Comparison of ENCODE assay signal across 18 mouse cellular contexts in genomic region chr11:48850240-48850639, GRCm38 (mm10). TPM values are rescaled to one million over a fixed set of nuclear protein-coding genes. Genes with fewer than 3 reads are reported as not detected.
DNase-seq lines count a peak whose midpoint lies in the region; ATAC-seq lines count a peak whose summit lies in the region.
"Had no signal": no experiment of that assay in that cellular context is flagged by ENCODE, and none has a peak within 500 bp of the region (broad histone marks: within the 10 kb centered on the region; RNA-seq: fewer than 3 reads in every experiment).

No protein-coding gene starts in this region.

- no peak overlapping the region for H3K9ac ChIP-seq in heart, embryonic 13.5 days
- no peak overlapping the region for H3K9ac ChIP-seq in heart, embryonic 11.5 days (ENCODE audit: low read depth, low read length)
- no peak overlapping the region for H3K9ac ChIP-seq in lung, embryonic 15.5 days
- H3K9ac ChIP-seq: forebrain, embryonic 15.5 days; hindbrain, embryonic 12.5 days had no signal

- WGBS in heart, embryonic 13.5 days: 31% methylated on average over 2 of the region's 2 CpGs
- WGBS in heart, embryonic 11.5 days (ENCODE audit: insufficient replicate concordance): 55% methylated on average over 2 of the region's 2 CpGs
- 23% methylated on average over 2 of the region's 2 CpGs for WGBS in lung, embryonic 15.5 days

- no peak for ATAC-seq in heart, embryonic 13.5 days (ENCODE audit: extremely low read depth, insufficient number of reproducible peaks, low FRiP score, low TSS enrichment)
- no peak for ATAC-seq in heart, embryonic 11.5 days (replicated peaks; ENCODE audit: insufficient number of reproducible peaks, low FRiP score, low TSS enrichment)
- no peak for ATAC-seq in lung, embryonic 15.5 days (ENCODE audit: borderline replicate concordance, extremely low read depth, low FRiP score, low TSS enrichment)
- ATAC-seq: activated CD4-positive, CD25-positive, alpha-beta regulatory T cell, adult 4 months; CD4-positive, CD25-positive, alpha-beta regulatory T cell, adult 4 months; forebrain, embryonic 15.5 days; hindbrain, embryonic 16.5 days; inflammation-experienced regulatory T-cells, adult 6 months; Patski had no signal

- no peak overlapping the region for H3K4me3 ChIP-seq in heart, embryonic 13.5 days
- H3K4me3 ChIP-seq in heart, embryonic 11.5 days (ENCODE audit: low read depth, low read length): no peak overlapping the region
- peak overlapping the region; percentile 8; the same call in 1 of the 2 replicates for H3K4me3 ChIP-seq in lung, embryonic 15.5 days
- H3K4me3 ChIP-seq: forebrain, embryonic 15.5 days; hindbrain, embryonic 12.5 days had no signal

- peak; percentile 5 for DNase-seq in cerebellum, adult 9-11 months
- no peak for DNase-seq in cerebellum, postnatal 36 days
- no peak for DNase-seq in lung, postnatal 25 days (ENCODE audit: low spot score)
- no peak for DNase-seq in testis, postnatal 10 days (ENCODE audit: low spot score)
- DNase-seq: adrenal gland, postnatal 14 days; cerebellum, adult 11-12 months; gastrocnemius, postnatal 14 days; kidney, adult 18-20 months had no signal

- no peaks in the 10 kb centered on the region for H3K36me3 ChIP-seq in heart, embryonic 13.5 days
- no peaks in the 10 kb centered on the region for H3K36me3 ChIP-seq in heart, embryonic 11.5 days (ENCODE audit: control insufficient read depth, insufficient read depth, low read length)
- H3K36me3 ChIP-seq in lung, embryonic 15.5 days: no peaks in the 10 kb centered on the region
- H3K36me3 ChIP-seq: forebrain, embryonic 15.5 days; hindbrain, embryonic 12.5 days had no signal

- H3K9me3 ChIP-seq in heart, embryonic 13.5 days: no peaks in the 10 kb centered on the region
- peaks cover 3% of the 10 kb centered on the region; the same call in 1 of the 2 replicates for H3K9me3 ChIP-seq in heart, embryonic 11.5 days (replicated peaks; ENCODE audit: control insufficient read depth, low read length)
- no peaks in the 10 kb centered on the region for H3K9me3 ChIP-seq in lung, embryonic 15.5 days
- H3K9me3 ChIP-seq: forebrain, embryonic 15.5 days; hindbrain, embryonic 12.5 days had no signal

- peaks cover 27% of the 10 kb centered on the region for H3K4me1 ChIP-seq in heart, embryonic 13.5 days
- peaks cover 11% of the 10 kb centered on the region; the same call in 1 of the 2 replicates for H3K4me1 ChIP-seq in heart, embryonic 11.5 days (ENCODE audit: control insufficient read depth, insufficient read depth, low read length)
- H3K4me1 ChIP-seq in lung, embryonic 15.5 days: peaks cover 20% of the 10 kb centered on the region

- H3K27ac ChIP-seq in heart, embryonic 13.5 days (replicated peaks): no peak overlapping the region
- H3K27ac ChIP-seq in heart, embryonic 11.5 days (ENCODE audit: low read depth, low read length): no peak overlapping the region
- H3K27ac ChIP-seq in lung, embryonic 15.5 days: no peak overlapping the region
- H3K27ac ChIP-seq: forebrain, embryonic 15.5 days; hindbrain, embryonic 12.5 days had no signal

- peaks cover 30% of the 10 kb centered on the region for H3K27me3 ChIP-seq in heart, embryonic 13.5 days (replicated peaks)
- H3K27me3 ChIP-seq in heart, embryonic 11.5 days (ENCODE audit: control insufficient read depth, insufficient read depth, low read length): peaks cover 14% of the 10 kb centered on the region
- peaks cover 7% of the 10 kb centered on the region; the same call in 1 of the 2 replicates for H3K27me3 ChIP-seq in lung, embryonic 15.5 days
- H3K27me3 ChIP-seq: forebrain, embryonic 15.5 days; Patski had no signal

- H3K4me2 ChIP-seq in heart, embryonic 13.5 days: peak overlapping the region; percentile 42
- H3K4me2 ChIP-seq in heart, embryonic 11.5 days: no peak overlapping the region
- no peak overlapping the region for H3K4me2 ChIP-seq in lung, embryonic 15.5 days
- H3K4me2 ChIP-seq: forebrain, embryonic 15.5 days; hindbrain, embryonic 12.5 days had no signal

RNA-seq across cellular contexts. Expression of gene Irgm1, which starts 21.2 kb away (rescaled TPM):
- polyA plus RNA-seq in heart, embryonic 13.5 days (2015; fragmentation: Nextera tagmentation; extraction: Ambion mirVana): 8.4 and 10.6 TPM in 2 replicates
- polyA plus RNA-seq in heart, embryonic 11.5 days (2014; fragmentation: Nextera tagmentation; extraction: Ambion mirVana): 4.9 and 5.9 TPM in 2 replicates
- 9.6 and 11.8 TPM in 2 replicates for polyA plus RNA-seq in lung, embryonic 15.5 days (2015; fragmentation: Nextera tagmentation; extraction: Ambion mirVana)

RNA-seq across cellular contexts. Expression of gene Gm12184, which starts 23.8 kb away (rescaled TPM):
- 0.53 and 1.2 TPM in 2 replicates for polyA plus RNA-seq in heart, embryonic 13.5 days (2015; fragmentation: Nextera tagmentation; extraction: Ambion mirVana)
- 2.9 and 4.0 TPM in 2 replicates for polyA plus RNA-seq in heart, embryonic 11.5 days (2014; fragmentation: Nextera tagmentation; extraction: Ambion mirVana)
- polyA plus RNA-seq in lung, embryonic 15.5 days (2015; fragmentation: Nextera tagmentation; extraction: Ambion mirVana): 3.0 and 8.2 TPM in 2 replicates

RNA-seq across cellular contexts. Expression of gene Trim7, which starts 24.3 kb away (rescaled TPM):
- polyA plus RNA-seq in heart, embryonic 13.5 days (2015; fragmentation: Nextera tagmentation; extraction: Ambion mirVana): 0.56 and 0.88 TPM in 2 replicates
- polyA plus RNA-seq in heart, embryonic 11.5 days (2014; fragmentation: Nextera tagmentation; extraction: Ambion mirVana): 0.43 and 0.70 TPM in 2 replicates
- 0.54 and 1.1 TPM in 2 replicates for polyA plus RNA-seq in lung, embryonic 15.5 days (2015; fragmentation: Nextera tagmentation; extraction: Ambion mirVana)

RNA-seq across cellular contexts. Expression of gene Trim41, which starts 33.1 kb away (rescaled TPM):
- 3.2 TPM in 2 replicates for polyA plus RNA-seq in heart, embryonic 13.5 days (2015; fragmentation: Nextera tagmentation; extraction: Ambion mirVana)
- 3.3 and 3.7 TPM in 2 replicates for polyA plus RNA-seq in heart, embryonic 11.5 days (2014; fragmentation: Nextera tagmentation; extraction: Ambion mirVana)
- 5.4 and 5.7 TPM in 2 replicates for polyA plus RNA-seq in lung, embryonic 15.5 days (2015; fragmentation: Nextera tagmentation; extraction: Ambion mirVana)

RNA-seq across cellular contexts. Expression of gene Rack1, which starts 50.1 kb away (rescaled TPM):
- polyA plus RNA-seq in heart, embryonic 13.5 days (2015; fragmentation: Nextera tagmentation; extraction: Ambion mirVana): 444 and 458 TPM in 2 replicates
- polyA plus RNA-seq in heart, embryonic 11.5 days (2014; fragmentation: Nextera tagmentation; extraction: Ambion mirVana): 538 and 603 TPM in 2 replicates
- polyA plus RNA-seq in lung, embryonic 15.5 days (2015; fragmentation: Nextera tagmentation; extraction: Ambion mirVana): 699 and 713 TPM in 2 replicates
